Mouse (Mus musculus) duodenum, adult 2 months (tissue): ENCODE results near the gene Rasgef1c. TPM values are rescaled to one million over a fixed set of nuclear protein-coding genes. Genes with fewer than 3 reads are reported as not detected.

Source experiments
- polyA plus RNA-seq: library from polyadenylated mRNA; depleted of rRNA; stranded (reverse); fragments of >200 nt; gene quantifications from 2 replicates; pipeline ENCODE4 v1.2.3, GENCODE M21; 2012; ENCODE audit warnings: low replicate concordance; rRNA removed

The Rasgef1c gene
- 0.70 and 1.1 TPM in 2 replicates for polyA plus RNA-seq

DNA sequence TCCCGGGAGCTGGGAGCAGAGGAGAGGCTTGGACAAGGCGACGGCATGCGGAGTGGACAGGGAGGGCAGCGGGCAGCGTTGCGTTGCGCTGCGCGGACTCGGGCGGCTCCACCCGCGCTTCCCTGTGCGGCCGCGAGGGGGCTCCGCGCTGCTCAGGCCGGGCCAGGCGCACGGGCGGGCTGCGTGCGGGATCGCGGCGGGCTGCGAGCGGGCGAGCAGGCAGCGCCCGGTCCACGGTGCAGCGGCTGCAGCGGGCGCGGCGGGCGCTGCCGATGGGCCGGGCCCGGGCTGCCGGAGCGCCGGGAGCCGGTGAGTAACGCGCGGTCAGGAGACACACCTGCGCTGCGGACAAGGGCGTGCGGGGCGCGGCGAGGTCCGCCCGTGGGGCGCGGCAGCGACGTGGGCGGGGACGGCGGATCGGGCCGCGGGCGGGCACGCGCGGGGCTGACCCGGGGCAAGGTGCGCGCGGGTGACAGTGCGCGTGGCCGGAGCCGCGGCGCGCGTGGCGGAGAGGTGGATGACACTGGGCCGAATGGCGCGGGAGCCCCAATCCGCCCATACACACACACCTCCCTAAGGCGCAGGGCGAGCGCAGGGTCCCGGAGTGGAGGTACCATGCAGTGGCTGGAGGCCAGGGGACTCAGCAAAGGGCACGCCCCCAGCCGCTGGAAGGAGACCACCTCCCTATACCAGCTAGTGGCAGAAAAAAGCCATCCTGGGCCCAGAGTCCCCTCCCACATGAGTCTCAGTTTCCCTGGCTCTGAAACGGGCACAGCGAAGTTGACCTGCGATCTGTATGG lies at the start of gene Rasgef1c:
TSS of gene Rasgef1c (plus strand) at position 177 of the 800 bp plus-strand sequence.

DNA sequence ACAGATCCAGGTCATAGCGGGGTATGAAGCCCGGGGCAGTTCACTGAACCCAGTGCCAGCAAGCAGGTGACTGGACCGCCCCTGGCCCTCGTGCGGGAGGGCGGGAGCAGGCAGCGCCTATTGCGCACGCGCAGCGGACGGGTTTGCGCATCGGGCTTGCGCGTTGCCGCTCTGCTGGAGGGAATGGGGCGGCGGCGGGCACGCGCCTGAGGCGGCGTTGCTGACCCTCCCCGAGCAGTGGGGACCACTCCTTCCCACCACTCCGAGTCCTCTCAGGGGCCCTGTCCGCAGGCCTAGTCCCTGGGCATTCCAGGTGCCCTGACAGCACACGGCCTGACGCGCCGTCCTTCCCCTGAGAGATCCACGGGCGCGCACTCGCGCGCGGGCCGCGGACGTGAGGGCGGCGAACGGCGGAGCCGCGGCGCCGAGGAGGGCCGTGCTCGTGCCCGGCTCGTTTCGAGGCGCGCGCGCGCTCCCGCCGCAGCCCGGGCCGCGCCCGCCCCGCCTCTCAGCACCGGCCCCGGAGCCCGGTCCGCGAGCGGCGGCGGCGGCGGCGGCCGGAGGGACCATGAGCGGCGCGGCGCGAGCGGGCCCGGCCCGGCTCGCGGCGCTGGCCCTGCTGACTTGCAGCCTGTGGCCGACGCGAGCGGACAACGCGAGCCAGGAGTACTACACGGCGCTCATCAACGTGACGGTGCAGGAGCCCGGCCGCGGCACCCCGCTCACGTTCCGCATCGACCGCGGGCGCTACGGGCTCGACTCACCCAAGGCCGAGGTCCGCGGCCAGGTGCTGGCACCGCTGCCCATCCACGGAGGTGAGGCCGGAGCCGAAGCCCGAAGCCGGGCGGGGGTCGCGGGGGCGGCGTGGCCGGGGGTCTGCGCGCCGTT lies 123.4 kb downstream of the Rasgef1c start, which contains the start of gene Rnf130:
TSS of gene Rnf130 (plus strand) at position 514 of the 888 bp plus-strand sequence.

Other genes with a start within 250 kb of the Rasgef1c start
- gene Scgb3a1, start 238.2 kb upstream of the Rasgef1c start, polyA plus RNA-seq: 9.7 and 22.7 TPM in 2 replicates
- 1.4 and 1.7 TPM in 2 replicates for gene Cnot6, start 189.1 kb upstream of the Rasgef1c start, polyA plus RNA-seq
- gene Gfpt2, start 107.7 kb upstream of the Rasgef1c start, polyA plus RNA-seq: 0.41 and 0.46 TPM in 2 replicates
- 5.6 and 6.9 TPM in 2 replicates for gene Mapk9, start 55.1 kb upstream of the Rasgef1c start, polyA plus RNA-seq
- gene Rnf130, start 123.5 kb downstream of the Rasgef1c start, polyA plus RNA-seq: 24.9 and 32.5 TPM in 2 replicates
- gene Tbc1d9b, start 229.6 kb downstream of the Rasgef1c start, polyA plus RNA-seq: 20.5 and 21.6 TPM in 2 replicates